Mouse (Mus musculus): ENCODE data around the gene Cyb5d1.
"Not testable (repeated sequence)": the region's sequence is repeated elsewhere in the genome, so short reads cannot be mapped to it uniquely, and the experiment has no call there.

The Cyb5d1 gene

DNA sequence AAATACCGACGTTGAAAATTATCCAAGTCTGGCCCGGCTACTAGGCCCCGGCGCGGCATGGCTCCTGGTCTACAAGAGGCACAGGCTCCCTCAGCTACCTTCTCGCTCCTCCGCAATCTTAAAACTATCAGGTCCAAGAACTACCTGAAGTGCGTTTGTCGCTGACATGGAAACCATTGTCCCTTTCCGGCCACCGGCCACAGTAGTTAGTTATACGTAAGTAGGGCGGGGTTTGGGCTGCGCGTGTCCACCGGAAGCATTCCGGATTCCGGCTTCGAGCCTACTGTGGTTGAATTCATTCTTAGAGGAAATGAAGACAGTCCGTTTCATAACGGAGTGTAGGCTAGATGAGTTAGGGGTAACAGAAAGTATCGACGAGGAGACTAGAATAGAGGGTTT lies at the start of gene Cyb5d1, which contains the start of gene Naa38:
Gene Cyb5d1 (minus strand): TSS at position 397 of the 399 bp plus-strand sequence.
Gene Naa38 (plus strand): TSS at position 253 of the 399 bp plus-strand sequence.
- in situ Hi-C loops (cut with MboI; ENCODE audit: low pct_unique_long_range_greater_than_20kb in 1 of 2, low sequenced_read_pairs in 2 of 2, unreplicated experiment in 1 of 2) = not testable (repeated sequence)

DNA sequence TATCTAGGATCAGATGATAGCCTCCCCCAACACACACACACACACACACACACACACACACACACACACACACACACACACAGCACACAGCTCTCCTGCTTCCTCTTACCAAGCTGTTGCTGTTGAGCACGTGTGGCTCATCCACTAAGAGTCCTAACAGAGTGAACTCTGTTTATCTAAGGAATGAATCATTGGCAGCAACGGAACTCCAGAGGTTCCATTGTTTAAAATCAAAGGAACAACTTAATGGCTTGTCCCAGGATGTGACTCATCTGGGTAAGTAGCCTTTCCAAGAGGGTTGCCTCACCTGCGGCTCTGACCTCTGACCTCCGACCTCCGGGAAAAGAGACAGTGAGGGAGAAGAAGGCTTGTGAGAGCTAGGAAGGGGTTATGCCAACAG lies 47.9 kb upstream of the Cyb5d1 start:
- in situ Hi-C loops (cut with MboI; ENCODE audit: low pct_unique_long_range_greater_than_20kb in 1 of 2, low sequenced_read_pairs in 2 of 2, unreplicated experiment in 1 of 2) = no loop called here

DNA sequence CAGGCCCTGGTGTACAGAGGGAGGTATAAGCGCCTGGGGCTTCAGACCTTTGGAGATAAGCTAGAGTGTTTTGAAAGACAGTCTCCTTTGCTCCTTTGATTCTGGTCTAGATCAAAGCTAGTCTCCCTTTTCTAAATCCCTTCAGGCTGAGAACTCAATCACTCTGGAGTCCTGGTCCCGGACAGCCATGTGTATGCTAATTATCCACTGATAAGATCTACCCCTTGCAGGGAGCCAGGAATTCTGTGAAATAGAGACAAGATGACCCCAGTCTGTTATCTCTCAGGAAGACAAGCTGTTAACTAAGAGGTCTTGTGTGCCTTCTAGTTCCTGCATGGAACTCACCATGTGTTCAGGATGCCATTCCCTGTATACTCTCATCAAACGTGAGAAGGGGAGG lies 41.9 kb upstream of the Cyb5d1 start:
- in situ Hi-C loops (cut with MboI; ENCODE audit: low pct_unique_long_range_greater_than_20kb in 1 of 2, low sequenced_read_pairs in 2 of 2, unreplicated experiment in 1 of 2) = no loop called here

DNA sequence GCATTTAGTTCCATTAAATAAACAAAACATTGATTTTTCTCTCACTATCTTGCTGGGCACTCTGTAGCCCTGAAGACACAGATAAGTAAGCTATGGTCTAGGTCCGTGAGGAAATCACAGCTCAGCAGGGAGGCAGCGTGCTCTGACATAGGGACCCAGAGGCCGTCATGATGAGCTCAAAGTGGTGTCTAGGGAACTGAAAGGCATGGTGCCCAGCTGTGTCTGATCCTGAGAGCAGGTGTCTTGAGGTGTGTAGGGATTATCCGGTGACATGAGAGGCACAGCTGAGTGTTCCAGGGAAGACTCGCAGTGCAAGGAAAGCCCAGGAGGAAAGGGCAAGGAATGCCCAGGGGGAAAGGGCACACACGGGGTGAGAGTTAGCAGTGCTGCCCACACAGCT lies 37.8 kb upstream of the Cyb5d1 start:
- in situ Hi-C loops (cut with MboI; ENCODE audit: low pct_unique_long_range_greater_than_20kb in 1 of 2, low sequenced_read_pairs in 2 of 2, unreplicated experiment in 1 of 2) = no loop called here

DNA sequence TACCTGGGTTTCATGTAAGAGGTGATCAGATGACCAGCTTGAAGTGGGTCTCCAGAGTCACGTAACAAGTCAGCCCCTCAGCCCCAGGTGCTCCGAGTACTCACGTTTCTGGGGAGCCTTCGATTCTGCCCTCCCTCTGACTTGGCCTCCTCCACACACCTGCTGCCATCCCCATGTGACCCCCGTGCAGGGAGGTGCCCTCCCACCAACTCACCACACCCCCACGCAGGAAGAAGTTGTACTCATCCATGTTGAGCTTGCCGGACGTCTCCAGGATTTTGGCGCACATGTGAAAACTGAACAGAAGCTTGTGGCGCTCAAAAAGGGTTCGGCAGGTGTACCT lies 37.2 kb upstream of the Cyb5d1 start:
- in situ Hi-C loops (cut with MboI; ENCODE audit: low pct_unique_long_range_greater_than_20kb in 1 of 2, low sequenced_read_pairs in 2 of 2, unreplicated experiment in 1 of 2) = no loop called here

DNA sequence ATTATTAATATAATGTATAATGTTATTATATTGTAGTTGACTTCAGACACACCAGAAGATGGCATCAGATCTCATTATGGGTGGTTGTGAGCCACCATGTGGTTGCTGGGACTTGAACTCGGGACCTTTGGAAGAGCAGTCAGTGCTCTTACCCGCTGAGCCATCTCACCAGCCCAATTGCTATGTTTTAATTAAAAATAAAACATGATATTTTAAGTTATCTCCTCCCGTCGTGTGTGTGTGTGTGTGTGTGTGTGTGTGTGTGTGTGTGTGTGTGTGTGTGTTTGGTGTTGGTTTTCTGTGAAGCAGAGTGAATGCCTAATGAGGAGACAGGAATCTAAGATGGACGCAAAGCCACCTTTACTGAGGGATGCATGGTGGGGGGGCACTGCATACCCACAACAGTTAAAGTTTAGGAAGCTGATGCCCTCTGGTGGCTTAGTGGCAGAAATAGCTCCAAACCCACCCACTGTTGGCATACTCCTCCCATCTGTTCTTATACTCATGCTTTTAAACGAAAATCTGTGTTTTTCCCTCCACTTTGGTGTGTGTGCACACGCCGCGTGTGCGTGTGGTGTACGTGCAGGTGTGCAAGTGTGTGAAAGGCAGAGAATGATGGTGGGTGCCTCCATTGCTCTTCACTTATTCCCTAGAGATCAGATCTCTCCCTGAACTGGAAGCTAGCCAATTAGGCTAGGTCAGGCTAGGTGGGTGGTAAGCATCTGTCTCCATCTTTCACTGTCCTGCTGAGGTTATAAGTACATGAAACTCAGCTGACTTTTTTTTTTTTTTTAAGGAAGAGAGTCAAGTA lies 36.6 kb upstream of the Cyb5d1 start:
- in situ Hi-C loops (cut with MboI; ENCODE audit: low pct_unique_long_range_greater_than_20kb in 1 of 2, low sequenced_read_pairs in 2 of 2, unreplicated experiment in 1 of 2) = no loop called here

DNA sequence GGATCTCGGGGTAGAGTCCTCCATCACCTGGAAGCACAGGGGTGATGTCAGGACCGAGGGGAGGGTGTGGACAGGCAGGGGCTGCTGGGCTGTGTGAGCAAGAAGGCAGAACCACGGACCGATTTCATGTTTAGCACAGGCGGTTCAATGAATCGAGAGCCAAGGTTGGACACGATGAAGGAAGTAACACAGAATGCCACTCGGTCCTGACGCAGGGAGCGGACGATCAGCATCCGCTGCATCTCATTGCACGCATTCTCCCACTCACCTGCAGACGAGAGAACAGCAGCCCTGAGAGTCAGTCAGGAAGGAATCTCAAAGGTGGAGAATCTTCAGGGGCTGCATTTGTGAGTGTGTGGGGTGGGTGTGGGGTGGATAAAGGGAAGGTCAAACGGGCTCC lies 35.2 kb upstream of the Cyb5d1 start:
- in situ Hi-C loops (cut with MboI; ENCODE audit: low pct_unique_long_range_greater_than_20kb in 1 of 2, low sequenced_read_pairs in 2 of 2, unreplicated experiment in 1 of 2) = no loop called here

DNA sequence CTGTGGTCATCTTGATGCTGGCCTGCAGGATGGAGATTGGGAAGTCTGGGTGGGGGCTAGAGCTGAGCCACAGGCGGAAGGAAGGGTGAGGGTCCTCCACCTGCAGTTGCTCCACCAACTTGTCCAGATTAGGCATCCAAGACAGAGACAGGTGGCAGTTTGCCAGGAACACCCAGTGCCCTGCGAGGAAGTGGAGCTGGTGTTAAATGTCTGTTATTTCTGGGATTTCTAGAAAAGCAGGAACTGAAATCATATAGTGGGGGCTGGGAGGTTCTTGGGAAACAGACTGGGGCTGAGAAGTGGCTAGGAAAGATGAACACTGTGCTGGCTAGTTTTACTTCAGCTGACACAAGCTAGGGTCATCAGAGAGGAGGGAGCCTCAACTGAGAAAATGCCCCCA lies 33.9 kb upstream of the Cyb5d1 start:
- in situ Hi-C loops (cut with MboI; ENCODE audit: low pct_unique_long_range_greater_than_20kb in 1 of 2, low sequenced_read_pairs in 2 of 2, unreplicated experiment in 1 of 2) = no loop called here

DNA sequence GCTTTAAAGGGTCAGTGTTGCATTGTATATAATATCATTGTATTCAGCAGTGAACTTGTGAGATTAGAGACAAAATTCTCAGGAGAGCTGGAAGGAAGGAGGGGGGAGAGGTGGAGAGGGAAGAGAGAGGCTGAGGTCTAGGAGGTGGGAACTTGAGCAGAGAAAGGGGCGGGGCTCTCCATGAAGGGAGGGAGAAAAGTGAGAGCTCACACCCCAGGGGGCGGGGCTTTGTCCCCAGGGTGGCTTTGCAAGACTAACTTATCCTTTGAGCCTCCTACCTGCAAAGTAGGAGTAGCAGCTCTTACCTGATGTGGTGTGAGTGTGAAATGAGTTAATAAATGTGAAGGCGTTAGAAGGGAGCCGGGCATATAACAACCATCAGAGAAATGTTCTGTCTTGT lies 33.3 kb upstream of the Cyb5d1 start:
- in situ Hi-C loops (cut with MboI; ENCODE audit: low pct_unique_long_range_greater_than_20kb in 1 of 2, low sequenced_read_pairs in 2 of 2, unreplicated experiment in 1 of 2) = no loop called here

DNA sequence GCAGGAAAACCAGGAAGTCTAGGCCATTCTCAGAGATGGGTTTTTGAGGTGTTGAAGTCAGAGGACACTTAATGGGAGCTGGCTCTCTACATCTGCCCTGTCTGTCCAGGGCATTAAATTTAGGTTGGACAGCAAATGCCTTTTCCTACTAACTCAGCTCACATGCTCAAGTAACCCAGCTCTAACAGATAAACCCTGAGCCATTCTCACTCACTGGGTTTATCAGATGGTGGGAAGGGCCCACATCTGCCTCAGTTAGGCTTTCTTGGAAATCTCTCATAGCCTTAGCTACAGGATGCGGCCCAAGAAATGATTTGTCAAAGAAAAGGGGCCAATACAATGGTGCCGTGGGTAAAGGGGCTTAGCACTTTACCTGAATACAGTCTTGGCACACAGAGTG lies 30.8 kb upstream of the Cyb5d1 start:
- in situ Hi-C loops (cut with MboI; ENCODE audit: low pct_unique_long_range_greater_than_20kb in 1 of 2, low sequenced_read_pairs in 2 of 2, unreplicated experiment in 1 of 2) = no loop called here

DNA sequence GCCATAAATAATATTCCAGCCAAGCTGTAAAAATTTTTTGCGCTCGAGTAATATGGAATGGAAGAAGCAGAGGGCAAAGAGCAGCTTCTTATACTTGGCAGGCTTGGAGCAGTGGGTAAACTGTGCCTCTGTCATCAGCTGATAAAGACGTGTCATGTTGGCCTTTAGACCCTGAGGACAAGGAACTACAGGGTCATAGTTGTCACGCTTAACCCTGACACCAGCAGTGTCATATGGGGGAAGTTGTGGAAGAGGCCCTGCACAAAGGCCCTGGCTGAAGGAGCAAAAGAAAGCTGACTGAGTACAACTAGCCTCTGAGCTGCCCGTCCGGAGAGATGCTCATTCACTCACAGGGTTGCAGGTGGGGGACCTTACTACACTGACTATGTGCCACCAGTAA lies 28.5 kb upstream of the Cyb5d1 start:
- in situ Hi-C loops (cut with MboI; ENCODE audit: low pct_unique_long_range_greater_than_20kb in 1 of 2, low sequenced_read_pairs in 2 of 2, unreplicated experiment in 1 of 2) = loop anchor here in 1 of 2 experiments (25.0 kb wide), 2 partner anchors 188 to 288 kb away; partner anchors contain the start of genes Atp1b2, Sat2 and Shbg

DNA sequence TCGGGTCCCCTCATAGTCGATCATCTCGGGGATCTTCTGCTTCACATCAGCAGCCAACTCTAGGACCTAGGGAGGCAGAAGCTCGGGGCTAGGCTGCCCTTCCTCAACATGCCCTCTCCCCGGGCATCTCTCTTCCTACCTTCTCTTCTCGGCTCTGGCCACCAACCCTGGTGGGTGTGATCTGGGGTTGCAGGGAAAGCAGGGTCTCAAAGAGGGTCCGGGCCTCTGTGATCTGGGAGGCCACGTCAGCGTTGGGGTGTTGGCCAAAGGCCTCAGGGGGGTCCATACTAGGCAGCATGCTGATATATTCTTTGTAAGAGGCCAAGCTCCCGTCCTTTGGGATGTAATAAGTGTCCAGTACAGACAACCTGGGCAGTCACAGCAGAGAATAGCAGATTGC lies 27.4 kb upstream of the Cyb5d1 start:
- in situ Hi-C loops (cut with MboI; ENCODE audit: low pct_unique_long_range_greater_than_20kb in 1 of 2, low sequenced_read_pairs in 2 of 2, unreplicated experiment in 1 of 2) = loop anchor here in 1 of 2 experiments (25.0 kb wide), 2 partner anchors 189 to 289 kb away; partner anchors contain the start of genes Atp1b2, Sat2 and Shbg

DNA sequence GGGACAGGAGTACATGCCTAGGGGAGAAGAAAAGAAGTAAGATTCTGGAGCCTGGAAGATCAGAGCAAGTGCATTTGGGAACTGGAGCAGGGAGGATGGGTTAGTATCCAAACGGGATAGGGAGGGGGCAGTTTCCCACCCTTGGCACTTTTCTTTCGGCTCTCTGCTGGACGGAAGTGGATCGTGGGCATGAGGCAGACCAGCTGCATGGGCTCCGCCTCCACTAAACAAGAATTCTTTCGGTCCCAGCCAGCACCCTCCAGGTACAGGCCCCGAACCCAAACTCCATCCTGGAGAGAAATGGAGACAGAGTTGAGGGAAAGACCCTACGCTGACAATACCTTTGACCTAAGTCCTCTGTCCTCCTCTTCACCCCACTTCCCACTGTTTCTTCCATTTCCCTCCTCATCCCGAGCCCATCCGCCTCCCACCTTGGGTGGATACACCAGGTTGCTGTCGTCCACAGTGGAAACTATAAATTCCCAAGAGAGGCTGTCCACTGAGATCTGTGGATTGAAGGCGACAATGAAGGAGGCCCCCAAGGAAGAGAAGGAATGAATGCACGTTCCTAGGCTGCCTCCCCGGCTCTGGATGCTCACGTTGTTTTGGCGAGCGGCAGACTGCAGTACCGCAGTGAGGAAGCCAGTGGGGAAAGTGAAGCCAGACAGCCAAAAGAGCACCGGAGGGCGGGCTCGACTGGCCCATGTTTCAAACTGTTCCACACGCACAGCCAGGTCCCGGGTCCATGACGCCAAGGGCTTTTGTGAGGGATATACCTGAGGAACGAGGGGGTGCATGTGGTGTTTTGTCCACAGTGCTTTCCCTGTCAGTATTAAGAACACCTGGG lies 25.9 kb upstream of the Cyb5d1 start:
- in situ Hi-C loops (cut with MboI; ENCODE audit: low pct_unique_long_range_greater_than_20kb in 1 of 2, low sequenced_read_pairs in 2 of 2, unreplicated experiment in 1 of 2) = loop anchor here in 1 of 2 experiments (25.0 kb wide), 2 partner anchors 191 to 291 kb away; partner anchors contain the start of genes Atp1b2, Sat2 and Shbg

DNA sequence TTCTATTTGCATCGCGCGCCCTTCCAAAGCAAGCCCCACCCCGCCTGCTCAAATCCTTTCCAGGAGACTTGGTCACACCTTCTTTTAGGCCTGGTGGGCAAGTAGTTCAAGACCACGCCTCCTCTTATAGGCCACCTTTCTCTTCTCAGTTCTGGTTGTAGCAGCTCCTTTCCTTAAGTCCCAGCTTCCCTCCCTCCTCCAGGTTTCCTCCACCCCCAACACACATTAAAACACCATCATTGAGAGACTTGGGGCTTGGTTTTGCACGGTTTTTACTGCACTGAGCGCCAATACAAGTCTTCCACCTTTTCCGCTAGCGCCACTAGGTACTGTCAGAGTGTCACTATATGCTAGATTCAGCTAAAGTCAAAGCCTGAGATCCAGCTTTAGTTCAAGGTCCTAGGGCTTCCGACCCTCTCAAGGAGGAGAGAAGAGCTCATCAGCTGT lies 25.1 kb upstream of the Cyb5d1 start:
- in situ Hi-C loops (cut with MboI; ENCODE audit: low pct_unique_long_range_greater_than_20kb in 1 of 2, low sequenced_read_pairs in 2 of 2, unreplicated experiment in 1 of 2) = loop anchor here in 1 of 2 experiments (25.0 kb wide), 2 partner anchors 192 to 292 kb away; partner anchors contain the start of genes Atp1b2, Sat2 and Shbg

DNA sequence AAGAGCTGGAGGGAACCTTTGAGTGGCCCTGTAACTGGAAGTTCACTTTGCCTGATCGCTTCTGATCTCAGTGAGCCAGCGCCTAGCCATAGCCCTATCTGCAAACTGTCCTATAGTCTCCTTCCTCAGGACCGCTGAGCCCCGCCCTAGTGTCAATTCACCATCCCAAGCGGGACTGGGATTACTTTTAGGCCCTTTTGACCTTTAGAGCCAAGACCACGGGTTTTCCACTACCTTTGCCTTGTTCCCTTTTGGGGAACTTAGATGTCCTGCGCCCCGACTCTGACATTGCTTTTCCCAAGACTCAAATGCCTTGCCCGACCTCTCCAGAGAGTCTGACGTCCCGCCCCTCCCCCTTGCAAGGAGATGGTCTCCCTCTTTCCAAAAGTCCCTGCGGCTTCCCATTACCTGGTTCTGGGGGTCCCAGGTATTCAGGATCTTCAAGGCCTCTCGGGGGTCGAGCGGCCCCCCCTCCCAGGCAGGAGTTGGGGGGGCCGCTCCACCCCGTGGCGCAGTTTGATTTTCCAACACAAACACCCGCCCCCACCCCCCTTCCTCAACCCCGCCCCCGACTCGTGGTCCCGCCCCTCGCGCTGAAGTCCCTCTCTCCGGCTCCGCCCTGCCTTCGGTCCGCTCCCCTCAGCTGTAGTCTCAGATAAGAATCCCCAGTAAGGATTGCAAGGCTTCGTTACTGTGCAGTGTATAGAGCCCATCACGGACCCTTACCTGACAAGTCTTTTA lies 24.6 kb upstream of the Cyb5d1 start:
- in situ Hi-C loops (cut with MboI; ENCODE audit: low pct_unique_long_range_greater_than_20kb in 1 of 2, low sequenced_read_pairs in 2 of 2, unreplicated experiment in 1 of 2) = loop anchor here in 1 of 2 experiments (25.0 kb wide), 2 partner anchors 192 to 292 kb away; partner anchors contain the start of genes Atp1b2, Sat2 and Shbg

DNA sequence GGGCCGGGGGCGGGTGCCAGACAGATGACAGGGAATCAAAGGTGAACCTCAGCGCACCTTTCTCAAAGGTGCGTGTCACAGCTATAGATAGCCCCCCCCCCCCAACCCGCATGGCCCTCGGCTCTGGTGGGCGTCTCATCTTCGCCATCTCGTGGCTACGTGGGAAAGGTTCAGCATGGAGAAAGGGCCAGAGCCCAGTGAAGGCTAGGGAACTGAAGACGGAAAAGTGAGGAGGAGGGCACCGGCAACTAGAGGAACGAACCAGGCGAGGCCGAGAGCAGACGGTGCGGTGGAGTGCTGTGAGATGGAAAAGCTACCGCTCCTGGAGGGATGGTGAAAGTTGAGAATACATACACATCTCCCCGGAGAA lies 24.0 kb upstream of the Cyb5d1 start:
- in situ Hi-C loops (cut with MboI; ENCODE audit: low pct_unique_long_range_greater_than_20kb in 1 of 2, low sequenced_read_pairs in 2 of 2, unreplicated experiment in 1 of 2) = loop anchor here in 1 of 2 experiments (25.0 kb wide), 2 partner anchors 193 to 293 kb away; partner anchors contain the start of genes Atp1b2, Sat2 and Shbg

DNA sequence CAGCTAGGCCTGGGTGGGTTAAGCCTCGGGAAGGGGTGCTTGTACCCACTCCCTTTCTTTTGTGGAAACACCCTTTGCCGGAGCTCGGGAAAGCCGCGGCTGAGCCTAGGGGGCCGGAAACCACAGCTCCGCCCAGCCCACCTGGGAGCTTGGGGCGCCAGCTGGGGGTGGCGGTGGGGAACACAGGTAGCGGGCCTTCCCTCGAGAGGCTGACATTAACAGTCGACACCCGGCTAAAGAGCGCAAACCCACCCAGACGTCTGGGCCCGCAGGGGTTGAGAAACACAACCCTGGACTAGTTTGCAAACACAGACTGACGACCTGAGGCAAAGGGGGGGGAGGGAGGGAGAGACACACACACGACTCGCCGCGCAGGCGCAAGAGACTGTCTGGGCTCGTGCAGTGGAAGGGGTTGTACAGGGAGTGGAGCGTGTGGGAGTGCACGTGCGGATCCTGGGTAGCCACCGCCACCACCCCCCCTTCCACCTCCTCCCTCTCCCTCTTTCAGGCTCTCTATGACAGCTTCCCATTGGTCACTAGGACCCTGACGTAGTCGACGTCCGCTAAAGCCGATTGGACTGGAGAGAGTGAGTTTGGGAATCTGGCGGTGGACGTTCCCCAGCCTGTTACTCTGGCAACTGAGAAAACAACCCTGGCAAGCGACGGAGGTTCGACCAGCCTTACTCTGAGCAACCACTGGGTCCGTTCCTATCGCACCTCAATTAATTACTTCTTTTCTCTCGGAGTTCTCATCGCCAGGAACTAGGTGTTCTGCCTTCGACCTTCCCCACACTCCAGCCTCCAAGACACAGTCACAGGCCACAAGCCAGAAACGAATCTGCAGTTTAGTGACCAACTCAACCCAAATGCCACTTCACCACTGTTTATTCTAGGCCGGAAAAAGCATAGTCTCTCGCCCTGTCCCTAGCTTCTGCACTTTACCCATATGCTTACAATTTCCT lies 23.3 kb upstream of the Cyb5d1 start:
- in situ Hi-C loops (cut with MboI; ENCODE audit: low pct_unique_long_range_greater_than_20kb in 1 of 2, low sequenced_read_pairs in 2 of 2, unreplicated experiment in 1 of 2) = loop anchor here in 1 of 2 experiments (25.0 kb wide), 2 partner anchors 194 to 294 kb away; partner anchors contain the start of genes Atp1b2, Sat2 and Shbg
